Mouse (Mus musculus): Measurements from ENCODE around the gene Ncoa5.
A peak's percentile ranks its signal among the peaks of the same experiment; 100 is the strongest.

Gene Ncoa5

DNA sequence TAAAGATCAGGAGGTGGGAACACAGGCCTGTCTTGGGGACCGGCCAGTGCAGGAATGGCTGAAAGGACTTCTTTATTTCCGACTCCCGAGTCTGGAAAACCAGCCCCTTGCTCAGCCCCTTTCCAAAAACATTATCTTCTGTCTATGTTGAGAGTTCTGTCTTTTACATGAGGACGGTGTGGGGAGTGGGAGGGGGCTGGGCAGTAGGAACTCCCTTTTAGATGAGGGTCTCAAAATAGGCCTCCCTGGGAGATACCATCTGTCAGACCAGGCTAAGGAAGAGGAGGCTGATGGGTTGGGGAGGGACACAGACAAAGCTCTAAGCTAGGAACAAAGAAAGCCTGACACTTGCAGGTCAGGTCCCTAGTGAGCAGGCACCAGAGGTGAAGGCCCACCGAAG lies 14.4 kb upstream of the Ncoa5 start:
- DNase-seq: no peak

DNA sequence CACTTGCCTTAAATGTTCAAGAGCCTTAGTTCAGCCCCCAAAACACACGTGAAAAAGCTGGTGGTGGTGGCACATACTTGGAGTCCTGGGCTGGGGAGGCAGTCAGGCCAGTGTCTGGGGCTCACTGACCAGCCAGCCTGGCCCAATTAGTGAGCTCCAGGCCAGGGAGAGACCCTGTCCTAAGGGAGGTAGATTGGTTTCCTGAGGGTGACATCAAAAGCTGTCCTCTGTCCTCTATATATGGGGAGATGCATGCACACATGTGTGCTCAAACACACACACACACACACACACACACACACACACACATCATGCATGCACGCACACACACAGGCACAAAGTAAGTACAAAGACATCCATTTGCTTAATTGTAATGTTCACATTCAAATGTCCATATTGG lies 9.1 kb upstream of the Ncoa5 start:
- no peak for DNase-seq

DNA sequence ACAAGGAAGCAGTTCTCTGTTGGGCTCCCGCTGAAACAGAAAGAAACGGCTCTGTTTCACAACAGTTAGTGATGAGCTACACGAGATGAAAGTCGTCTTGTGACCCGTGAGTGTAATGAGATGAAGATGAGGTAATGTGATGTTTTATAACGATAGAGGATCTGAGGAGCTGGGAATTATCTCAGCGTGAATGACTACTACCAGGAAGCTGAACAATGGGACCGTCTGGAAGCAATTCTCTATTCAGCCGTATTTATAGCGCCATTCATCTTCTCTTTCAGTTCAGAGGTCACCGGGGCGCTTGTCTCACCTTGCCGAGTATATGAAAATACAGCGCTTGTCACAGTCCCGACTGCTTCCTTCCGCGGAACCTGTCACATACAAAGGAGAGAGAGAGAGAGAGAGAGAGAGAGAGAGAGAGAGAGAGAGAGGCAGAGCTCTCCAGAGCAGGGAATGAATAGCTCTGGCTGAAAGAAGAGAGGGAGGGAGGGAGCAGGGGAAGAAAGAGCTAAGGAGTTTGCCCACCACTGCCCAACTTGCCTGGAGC lies 8.5 kb upstream of the Ncoa5 start:
- DNase-seq: no peak

DNA sequence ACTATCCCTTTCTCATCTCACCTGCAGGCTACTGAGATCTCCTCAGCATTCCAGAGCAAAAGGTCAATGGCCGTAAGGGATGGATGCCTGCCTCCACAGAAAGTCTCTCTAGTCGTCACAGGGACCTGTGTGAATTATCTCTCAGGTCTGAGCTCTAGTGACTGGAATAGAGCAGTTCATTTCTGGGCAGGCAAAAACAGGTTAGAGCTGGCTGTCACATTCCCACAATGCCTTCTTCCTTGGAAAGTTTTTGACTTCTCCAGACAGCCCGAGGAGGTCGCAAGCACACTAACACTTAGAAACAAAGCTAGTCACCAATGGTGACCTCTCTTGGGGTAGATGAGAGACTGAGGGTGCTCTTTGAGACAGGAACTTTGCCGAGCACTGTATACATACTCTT lies 7.5 kb upstream of the Ncoa5 start:
- no peak for DNase-seq

DNA sequence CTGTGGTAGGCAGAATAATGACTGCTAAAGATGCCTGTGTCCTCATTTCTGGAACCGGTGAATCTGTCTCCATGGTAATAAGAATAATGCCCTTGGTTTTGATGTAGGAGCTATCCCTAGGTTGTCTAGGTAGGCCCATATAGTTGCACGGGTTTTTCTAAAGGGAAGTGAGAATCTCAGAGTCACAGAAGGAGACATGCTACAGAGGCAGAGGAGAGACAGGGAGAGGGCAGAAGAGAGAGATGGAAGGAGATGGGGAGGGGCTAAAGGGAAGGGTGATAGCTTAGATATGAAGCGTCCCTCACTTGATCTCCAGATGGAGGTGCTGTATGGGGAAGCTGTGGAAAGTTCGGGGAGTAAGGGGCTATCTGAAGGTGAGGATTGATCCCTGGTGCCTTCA lies 2.7 kb upstream of the Ncoa5 start:
- DNase-seq: no peak

DNA sequence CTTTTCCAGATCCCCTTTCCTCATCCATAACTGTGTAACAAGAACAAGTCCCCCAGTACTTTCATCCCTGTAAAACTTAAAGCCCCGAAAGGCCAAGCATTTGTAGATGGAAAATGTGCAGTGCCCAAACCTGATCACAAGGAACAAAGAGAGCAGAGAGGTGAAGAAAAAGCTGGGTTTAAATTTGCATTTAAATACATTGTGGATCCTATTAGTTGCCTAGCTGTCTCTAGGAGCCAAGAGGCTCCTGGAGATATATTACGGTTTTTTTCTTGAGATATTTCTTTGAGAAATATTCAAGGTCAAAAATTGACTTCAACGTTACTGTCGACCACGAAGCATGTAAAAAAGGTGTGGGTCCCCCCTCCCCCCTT lies 378 bp upstream of the Ncoa5 start:
- no peak for DNase-seq

DNA sequence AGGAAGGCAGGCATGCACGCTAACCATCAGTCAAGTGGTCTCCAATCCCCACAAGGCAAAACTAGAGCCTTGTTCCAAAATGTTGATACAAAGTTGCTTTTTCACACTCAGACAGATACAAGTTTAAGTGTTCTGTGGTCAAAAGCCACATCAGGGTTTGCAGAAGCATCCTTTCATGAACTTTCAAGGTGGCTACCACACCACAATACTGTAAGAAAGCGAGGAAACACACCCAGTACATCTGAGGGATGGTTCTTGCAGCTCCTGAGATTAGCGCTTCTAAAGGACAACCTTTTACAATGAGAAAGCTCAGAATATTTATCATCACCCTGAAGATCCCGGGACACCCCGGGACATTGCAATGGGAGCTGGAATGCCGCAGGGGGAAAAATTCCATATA lies 1.4 kb downstream of the Ncoa5 start:
- no peak for DNase-seq

DNA sequence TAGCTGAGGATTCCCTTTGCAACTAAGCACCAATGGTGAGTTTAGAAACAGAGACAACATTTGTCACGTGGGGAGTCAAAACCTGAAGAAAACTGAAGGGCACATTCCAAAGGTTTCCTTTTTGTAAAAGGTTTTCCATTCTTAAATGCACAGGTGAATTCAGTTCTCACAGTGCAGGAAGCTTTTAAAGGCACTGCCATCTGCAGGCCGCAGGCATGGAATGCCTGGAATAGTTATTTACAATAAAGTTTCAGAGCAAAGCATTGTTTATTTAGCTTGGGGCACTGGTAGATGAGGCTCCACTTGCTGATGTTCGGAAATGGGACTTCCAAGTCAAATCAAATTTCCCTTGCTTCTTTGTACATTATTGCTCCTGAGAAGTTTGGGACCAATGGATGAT lies 2.1 kb downstream of the Ncoa5 start:
- DNase-seq: peak; percentile 24

DNA sequence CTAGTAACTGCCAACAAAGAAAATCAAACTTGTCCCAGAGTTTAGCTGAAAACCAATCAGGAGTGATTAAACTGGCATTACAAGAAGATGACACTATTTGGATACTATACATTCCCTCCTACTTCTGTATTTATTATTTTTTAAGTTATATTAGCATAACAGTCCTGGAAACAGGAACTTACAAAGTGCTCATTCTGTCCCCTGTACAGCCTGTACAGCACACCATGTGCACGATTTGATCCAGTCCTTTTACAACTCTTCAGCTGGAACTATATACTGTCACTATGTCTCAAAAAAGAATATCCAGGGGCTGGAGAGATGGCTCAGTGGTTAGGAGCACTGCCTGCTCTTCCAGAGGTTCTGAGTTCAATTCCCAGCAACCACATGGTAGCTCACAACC lies 7.5 kb downstream of the Ncoa5 start:
- no peak for DNase-seq

DNA sequence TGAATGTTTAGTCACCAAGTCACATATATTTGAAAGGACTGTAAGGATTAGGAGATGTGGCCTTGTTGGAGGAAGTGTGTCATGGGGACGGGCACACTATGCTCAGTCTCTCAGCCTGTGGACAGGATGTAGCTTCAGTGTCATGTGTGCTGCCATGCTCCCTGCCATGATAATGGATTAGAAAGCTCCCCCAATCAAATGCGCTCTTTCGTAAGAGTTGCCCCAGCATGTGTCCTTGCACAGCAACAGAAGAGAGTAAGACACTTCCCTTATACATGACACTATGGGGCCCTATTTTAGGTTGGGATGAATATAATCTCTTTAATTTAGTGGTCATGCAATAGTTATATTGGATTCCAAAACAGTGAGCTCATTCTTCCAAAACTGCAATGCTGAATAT lies 14.2 kb downstream of the Ncoa5 start:
- DNase-seq: no peak

DNA sequence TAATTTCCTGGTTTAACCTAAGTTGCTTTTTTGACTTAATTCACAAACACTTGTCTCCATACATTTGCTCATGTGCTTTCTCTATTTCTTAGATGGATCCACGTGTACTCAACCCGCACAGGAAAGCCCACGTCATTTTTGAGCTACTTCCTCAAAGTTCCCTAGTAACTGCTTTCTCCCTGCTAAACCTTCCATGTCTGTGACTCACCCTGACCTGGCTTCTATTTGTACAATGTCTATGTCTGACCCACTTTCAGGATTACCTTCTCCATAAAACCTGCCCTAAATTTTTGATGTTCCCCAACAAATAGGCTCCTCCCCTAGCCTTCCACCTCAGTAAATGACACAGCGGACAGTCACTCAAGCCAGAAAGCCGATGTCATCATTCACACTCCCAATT lies 19.7 kb downstream of the Ncoa5 start:
- no peak for DNase-seq

DNA sequence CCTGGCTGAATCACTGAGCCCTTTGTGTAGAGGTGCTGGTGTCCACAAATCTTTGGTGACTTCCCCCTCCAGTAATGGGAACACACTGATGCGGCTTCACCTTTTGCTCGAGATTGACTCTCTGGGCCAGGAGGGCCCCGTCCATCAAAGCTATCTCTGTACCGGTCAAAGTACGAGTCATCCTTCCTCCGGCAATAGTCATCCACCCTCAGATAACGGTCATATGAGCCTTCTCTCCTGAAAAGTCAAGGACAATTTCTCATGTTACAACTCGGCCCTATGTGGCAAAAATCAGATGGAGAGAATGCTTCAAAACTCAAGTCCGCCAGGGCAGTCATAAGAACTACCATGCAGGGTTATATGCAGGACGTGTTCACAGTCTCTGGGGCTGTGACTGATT lies 24.3 kb downstream of the Ncoa5 start:
- no peak for DNase-seq

DNA sequence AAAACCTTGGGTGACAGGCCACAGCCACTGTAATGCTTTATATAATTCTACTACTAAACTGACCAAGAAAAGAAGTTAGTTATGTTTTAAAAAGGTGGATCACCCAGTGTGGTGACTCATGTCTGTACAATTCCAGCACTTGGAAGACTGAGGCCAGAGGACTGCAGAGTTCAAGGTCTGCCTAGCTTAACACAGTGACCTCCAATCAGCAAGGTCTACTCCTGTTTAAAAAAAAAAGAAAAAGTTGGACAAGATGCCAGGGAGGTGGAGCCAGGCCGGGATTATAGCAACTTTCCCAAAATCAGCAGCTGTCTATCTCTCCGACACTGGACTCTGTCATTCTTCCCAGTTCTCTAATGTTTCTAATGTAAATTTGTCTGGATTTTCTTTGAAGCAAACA lies 25.1 kb downstream of the Ncoa5 start:
- peak; percentile 67 for DNase-seq

DNA sequence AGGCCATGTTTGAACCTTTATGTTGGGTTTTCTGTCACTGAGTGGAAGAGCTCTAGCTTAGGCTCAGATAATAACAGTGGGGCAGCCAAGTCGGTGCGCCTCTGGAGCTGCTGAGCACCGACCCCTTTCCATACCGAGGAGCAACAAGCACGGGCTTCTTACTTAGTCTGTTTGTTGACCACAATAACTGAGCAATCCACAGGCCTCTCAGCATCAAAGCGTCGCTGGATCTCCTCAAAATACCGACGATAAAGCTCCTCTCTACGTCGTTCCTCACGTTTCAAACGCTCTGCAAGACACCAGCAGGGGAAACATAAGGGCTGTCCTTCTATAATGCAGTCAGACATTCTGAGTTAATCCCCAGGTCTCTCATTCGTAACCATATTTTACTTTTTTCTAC lies 25.5 kb downstream of the Ncoa5 start:
- no peak for DNase-seq

DNA sequence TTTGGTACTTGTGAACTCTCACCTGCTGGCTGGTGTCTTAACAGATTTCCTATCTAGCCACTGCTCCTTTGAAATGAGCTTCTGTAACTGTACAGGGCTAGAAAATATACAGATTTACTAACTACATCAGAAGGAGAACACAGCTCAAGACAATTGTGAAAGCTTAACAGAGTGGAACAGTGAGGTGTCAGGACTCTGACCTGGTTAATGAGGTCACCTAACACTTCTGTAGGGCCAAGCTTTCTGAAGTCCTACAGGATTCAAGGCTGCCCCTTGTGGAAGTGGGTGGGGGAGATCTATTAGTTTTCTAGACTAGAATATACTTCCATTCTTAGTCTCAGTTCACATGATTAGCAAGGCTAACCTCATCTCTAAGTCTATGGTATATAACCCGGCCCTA lies 26.7 kb downstream of the Ncoa5 start:
- DNase-seq: no peak

DNA sequence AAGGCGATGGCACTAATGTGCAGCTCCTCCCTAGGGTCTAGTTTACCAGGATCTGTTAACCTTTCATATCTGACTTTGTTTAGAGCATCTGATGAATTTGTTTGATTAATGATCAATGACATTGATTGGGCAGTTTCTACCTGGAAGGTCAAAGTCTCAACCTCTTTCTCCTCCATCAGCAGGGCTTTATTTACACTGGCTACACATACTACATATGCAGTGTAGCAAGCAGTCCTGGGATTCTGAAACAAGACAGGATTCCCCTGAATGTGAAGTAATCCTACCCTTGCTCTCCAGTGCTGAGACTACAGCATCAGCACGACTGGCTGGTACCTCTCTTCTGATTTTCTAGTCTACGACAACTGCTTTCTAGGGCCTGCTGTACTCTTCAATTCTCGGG lies 27.9 kb downstream of the Ncoa5 start:
- DNase-seq: no peak

DNA sequence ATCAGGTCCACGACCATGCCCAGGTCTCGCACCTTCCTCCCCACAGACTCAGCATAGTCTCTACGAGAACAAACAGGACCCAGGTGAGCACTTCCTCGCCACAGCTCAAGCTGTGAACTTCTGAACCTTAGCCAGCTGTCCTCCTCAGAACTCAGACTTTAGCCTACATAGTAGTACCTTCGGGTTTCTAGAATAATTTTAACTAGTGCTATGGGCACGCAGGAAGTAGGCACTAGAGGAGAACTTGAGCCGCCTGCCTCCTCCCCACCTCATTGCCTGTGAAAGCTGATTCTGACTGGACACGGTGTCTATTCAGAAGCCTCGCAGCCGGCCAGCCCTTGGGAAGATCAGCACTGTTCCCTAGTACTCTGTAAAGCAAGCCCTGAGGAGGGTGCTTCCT lies 30.4 kb downstream of the Ncoa5 start:
- peak; percentile 37 for DNase-seq

DNA sequence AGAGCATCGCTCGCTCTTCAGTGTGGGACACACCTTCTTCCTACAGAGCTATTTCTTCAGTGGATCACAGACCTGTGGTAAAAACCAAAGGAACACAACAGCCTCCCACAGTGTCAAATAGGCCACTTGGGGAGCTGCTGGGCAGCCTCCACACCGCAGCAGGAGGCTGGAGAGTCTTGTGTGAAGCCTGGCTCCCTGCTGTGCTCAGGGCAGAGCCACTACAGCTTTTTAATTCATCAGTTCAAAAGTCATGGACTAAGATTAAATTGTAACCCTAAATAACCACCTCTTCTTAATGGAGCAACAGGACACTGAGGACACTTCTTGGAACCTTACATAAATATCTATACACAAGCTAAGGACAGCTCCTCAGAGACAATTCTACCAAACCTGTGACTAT lies 31.6 kb downstream of the Ncoa5 start:
- DNase-seq: peak; percentile 28

DNA sequence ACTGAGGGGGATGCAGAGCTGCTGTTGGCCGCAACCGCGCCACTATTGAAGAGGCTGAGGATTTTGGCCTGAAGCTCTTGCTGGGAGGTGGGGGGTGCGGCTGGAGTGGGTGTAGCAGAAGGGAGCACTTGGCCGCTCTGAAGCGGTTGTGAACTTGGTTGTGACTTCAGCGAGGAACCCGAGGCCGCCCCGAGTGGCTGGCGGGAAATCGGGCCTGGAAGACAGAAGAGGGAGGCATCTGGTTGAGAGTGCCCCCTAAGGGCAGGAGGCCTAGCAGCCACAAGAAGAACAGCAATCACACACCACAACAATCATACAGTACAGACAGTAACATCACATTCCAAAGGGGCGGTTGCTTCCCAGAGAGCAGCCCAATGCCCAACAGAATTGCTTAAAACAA lies 32.7 kb downstream of the Ncoa5 start:
- DNase-seq: no peak

DNA sequence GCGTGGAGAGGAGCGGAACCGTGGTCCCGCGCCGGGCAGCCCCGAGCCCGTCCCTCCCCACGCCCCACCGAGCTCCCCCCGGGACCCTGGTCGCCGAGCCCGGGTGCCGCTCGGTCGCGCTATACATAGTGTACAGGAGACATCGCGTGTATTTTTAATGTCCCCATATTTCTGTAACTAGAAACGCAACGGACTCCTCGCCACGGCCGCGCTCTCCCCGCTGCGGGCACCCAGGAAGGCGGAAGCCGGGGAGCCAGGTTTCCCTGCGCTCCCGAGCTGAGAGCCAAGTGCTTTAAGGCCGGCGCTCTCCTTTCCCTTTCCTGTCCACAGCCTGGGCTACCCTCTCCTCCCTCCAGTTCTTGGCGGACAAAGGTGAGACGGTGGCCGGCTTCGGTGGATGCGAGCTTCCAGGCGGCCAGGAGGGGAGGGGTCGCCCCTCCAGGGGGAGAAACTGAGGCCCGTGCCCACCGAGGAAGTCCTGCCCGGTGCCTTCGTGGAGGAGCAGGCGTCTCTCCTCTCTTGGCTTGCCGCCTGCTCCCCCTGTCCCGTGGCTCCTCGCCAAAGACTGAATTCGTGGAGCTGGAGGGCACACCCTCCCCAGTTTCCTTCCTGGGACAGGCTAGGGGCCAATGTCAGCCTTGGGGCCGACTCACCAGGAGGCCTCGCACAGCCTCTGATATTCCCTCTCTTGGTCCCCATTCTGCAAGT lies 36.8 kb downstream of the Ncoa5 start:
- peak; percentile 37 for DNase-seq

DNA sequence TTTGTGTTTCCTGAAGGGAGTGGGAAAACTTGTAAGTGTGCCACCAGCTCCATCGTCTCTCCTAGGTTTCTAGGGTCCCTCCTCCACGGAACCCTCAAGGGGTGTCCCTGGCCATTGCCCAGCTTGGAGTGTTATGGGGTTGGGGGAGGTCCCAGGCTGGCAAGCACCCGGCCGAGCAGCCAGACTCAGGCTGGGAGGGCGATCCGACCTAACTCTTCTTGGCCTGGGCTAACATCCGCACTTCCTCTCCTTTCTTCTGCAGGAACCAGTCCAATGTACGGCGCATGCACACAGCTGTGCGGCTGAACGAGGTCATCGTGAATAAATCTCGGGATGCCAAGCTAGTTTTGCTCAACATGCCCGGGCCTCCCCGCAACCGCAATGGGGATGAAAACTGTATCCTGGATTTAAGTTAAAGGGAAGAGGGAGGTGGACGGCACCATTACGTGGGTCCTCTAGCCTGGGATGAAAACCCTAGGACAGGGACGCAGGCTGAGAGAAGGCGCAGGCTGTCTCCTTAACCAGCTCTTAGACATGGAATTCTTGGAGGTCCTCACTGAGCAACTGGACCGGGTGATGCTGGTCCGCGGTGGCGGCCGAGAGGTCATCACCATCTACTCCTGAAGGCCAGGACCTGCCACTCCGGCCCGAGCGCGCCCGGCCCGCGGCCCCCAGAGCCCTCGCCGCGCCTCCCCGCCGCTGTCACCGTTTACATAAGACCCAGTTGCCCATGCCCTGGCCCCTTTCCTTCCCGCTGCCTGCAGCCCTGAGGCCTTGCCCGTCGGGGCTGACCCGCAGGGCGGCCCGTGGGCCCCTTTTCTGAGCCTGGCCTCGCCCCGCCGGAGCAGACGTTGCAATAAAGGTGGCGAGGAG lies 37.6 kb downstream of the Ncoa5 start:
- no peak for DNase-seq

DNA sequence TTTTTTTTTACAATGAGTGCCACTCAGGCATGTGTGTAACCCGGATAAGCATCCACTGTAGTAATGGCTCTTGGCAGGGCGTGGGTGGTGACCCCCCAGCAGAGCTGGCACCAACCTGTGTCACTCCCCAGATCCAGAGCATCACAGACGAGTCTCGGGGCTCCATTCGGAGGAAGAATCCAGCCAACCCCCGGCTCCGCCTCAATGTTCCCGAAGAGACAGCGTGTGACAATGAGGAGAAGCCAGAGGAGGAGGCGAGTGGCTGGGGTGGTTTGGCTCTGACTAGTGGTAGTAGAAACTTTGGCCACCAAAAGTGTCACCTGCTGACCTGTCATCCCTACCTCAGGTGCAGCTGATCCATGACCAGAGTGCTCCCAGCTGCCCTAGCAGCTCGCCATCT lies 38.7 kb downstream of the Ncoa5 start:
- no peak for DNase-seq

DNA sequence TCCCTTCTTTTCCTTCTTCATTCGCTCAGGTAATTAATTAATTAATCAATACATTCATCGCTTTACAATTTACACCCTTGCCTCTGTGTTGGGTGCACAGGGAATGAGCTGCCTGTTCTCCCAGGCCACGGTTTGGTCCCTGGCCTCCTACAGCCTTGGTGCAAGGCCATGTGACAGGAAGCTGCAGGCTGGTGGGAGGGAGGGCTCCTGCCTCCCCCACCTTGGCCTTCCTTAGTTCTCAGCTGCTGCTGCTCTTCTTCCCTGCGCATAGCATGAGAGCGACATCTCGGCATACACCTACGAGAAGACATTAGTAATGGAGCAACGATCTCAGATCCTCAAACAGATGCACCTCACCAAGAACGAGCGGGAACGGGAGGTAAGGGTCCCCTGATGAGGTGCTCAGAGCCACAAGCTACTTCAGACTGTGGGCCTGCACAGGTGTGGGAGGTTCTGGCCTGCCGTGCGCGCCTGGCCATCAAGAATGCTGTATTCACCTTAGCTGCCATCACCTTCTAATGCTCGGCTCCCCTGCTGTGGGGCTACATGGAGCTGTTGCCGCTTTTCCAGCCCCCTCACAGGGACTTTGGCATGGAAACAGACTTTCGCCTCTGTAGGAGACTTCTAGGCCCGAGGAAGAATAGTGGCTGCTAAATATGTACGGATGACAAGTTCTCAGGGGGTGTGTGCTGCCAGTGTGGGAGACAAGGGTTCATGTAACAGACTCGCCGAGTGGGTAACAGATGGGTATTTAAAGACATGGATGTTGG lies 39.8 kb downstream of the Ncoa5 start:
- no peak for DNase-seq

DNA sequence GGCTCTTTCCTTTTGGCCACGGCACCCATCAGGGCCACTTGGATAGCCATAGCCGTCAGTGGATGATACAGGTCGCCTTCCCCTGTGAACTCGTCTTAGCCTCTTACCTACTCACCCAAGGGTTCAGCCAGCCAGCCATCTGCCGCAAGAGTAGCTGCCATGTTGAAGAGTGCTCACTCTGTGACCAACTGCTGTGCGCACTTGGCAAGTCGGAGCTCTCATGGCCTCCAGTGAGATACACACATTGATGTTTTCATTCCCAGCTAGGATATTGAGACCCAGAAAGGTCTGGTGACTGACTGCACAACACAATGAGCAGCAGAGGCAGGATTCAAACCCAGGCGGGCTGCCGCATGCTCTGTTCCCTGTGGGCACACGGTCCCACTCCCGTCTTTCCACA lies 40.5 kb downstream of the Ncoa5 start:
- DNase-seq: no peak

Measured in kidney, adult 11 months (tissue).